12 mouse cellular contexts compared by ENCODE assay signal in genomic region chr11:86963027-86963426, GRCm38 (mm10). TPM values are rescaled to one million over a fixed set of nuclear protein-coding genes. Genes with fewer than 3 reads are reported as not detected.
A peak's percentile ranks its signal among the peaks of the same experiment; 100 is the strongest.
DNase-seq lines count a peak whose midpoint lies in the region; ATAC-seq and TF ChIP-seq lines count a peak whose summit lies in the region.
"Had no signal": no experiment of that assay in that cellular context is flagged by ENCODE, and none has a peak within 500 bp of the region (broad histone marks: within the 10 kb centered on the region; RNA-seq: fewer than 3 reads in every experiment).

No protein-coding gene starts in this region.

- peaks cover 67% of the 10 kb centered on the region for H3K4me1 ChIP-seq in liver, embryonic 13.5 days (replicated peaks)
- H3K4me1 ChIP-seq in heart, embryonic 14.5 days (ENCODE audit: control insufficient read depth in 2 of 2, insufficient read depth in 2 of 2, low read length in 2 of 2): peaks cover 56 to 85% of the 10 kb centered on the region in 2 experiments
- peaks cover 39% of the 10 kb centered on the region for H3K4me1 ChIP-seq in olfactory bulb, adult 2 months (ENCODE audit: control insufficient read depth, insufficient read depth, low read length)

- no peaks in the 10 kb centered on the region for H3K36me3 ChIP-seq in liver, embryonic 13.5 days
- H3K36me3 ChIP-seq in heart, embryonic 14.5 days (ENCODE audit: control insufficient read depth, insufficient read depth, low read length): peaks cover 19% of the 10 kb centered on the region
- H3K36me3 ChIP-seq: forebrain, embryonic 15.5 days had no signal

- no peak overlapping the region for H3K9ac ChIP-seq in liver, embryonic 13.5 days
- 0 out of 2 replicates have a peak overlapping the region, but pooled peaks have one; percentile 6 for H3K9ac ChIP-seq in heart, embryonic 14.5 days (ENCODE audit: low read length)
- H3K9ac ChIP-seq: forebrain, embryonic 15.5 days had no signal

- no peaks in the 10 kb centered on the region for H3K9me3 ChIP-seq in liver, embryonic 13.5 days (replicated peaks)
- no peaks in the 10 kb centered on the region for H3K9me3 ChIP-seq in heart, embryonic 14.5 days (ENCODE audit: control insufficient read depth, low read length)
- H3K9me3 ChIP-seq: forebrain, embryonic 15.5 days had no signal

- no peak for TF ChIP-seq POLR2A in olfactory bulb, adult 2 months (IDR thresholded peaks at IDR 0.05; ENCODE audit: insufficient read depth, low read depth, low read length)

- no peak overlapping the region for H3K4me3 ChIP-seq in liver, embryonic 13.5 days (replicated peaks)
- H3K4me3 ChIP-seq in heart, embryonic 14.5 days (ENCODE audit: control insufficient read depth in 1 of 2, insufficient read depth in 1 of 2, low read depth in 1 of 2, low read length in 2 of 2): no peak overlapping the region
- no peak overlapping the region for H3K4me3 ChIP-seq in olfactory bulb, adult 2 months (ENCODE audit: insufficient read depth, low read depth, low read length)
- H3K4me3 ChIP-seq: forebrain, embryonic 15.5 days had no signal

- no peaks in the 10 kb centered on the region for H3K27me3 ChIP-seq in liver, embryonic 13.5 days
- H3K27me3 ChIP-seq in heart, embryonic 14.5 days (ENCODE audit: control insufficient read depth, insufficient read depth, low read length): no peaks in the 10 kb centered on the region
- H3K27me3 ChIP-seq: forebrain, embryonic 15.5 days had no signal

- peak; percentile 65 to 72 for DNase-seq in cerebellum, postnatal 10 days
- no peak for DNase-seq in cerebellum, adult 11-12 months
- no peak for DNase-seq in liver, embryonic 13.5 days
- DNase-seq in liver: no peak
- DNase-seq in natural killer cell, adult 2 months (ENCODE audit: low spot score in 2 of 2): no peak
- DNase-seq in spleen, adult 18-20 months: no peak
- DNase-seq: kidney, postnatal 4 days; midbrain, embryonic 14.5 days; thymus, postnatal 14 days had no signal

- no peak overlapping the region for H3K4me2 ChIP-seq in liver, embryonic 13.5 days
- peak overlapping the region; percentile 37 for H3K4me2 ChIP-seq in heart, embryonic 14.5 days (ENCODE audit: low read length)
- H3K4me2 ChIP-seq: forebrain, embryonic 15.5 days had no signal

- WGBS in liver, embryonic 13.5 days (ENCODE audit: insufficient replicate concordance): 10% methylated on average over 1 of the region's 1 CpGs
- 0% methylated on average over 1 of the region's 1 CpGs for WGBS in heart, embryonic 14.5 days
- 79% methylated on average over 1 of the region's 1 CpGs for WGBS in olfactory bulb, adult 2 months

- no peak for TF ChIP-seq CTCF in olfactory bulb, adult 2 months (IDR thresholded peaks at IDR 0.05; ENCODE audit: insufficient read depth, low read depth, low read length)

- ATAC-seq in liver, embryonic 13.5 days (ENCODE audit: low read depth): 0 out of 2 replicates have a peak, but pooled peaks have one; percentile 10
- no peak for ATAC-seq in heart, embryonic 14.5 days (ENCODE audit: insufficient number of reproducible peaks, insufficient read depth, low FRiP score, low read depth)
- ATAC-seq: forebrain, embryonic 15.5 days had no signal

- peak overlapping the region; percentile 70 for H3K27ac ChIP-seq in liver, embryonic 13.5 days
- H3K27ac ChIP-seq in heart, embryonic 14.5 days (replicated peaks in 1 of 2; ENCODE audit: control insufficient read depth in 1 of 2, insufficient read depth in 1 of 2, low read depth in 2 of 2, low read length in 2 of 2): peak overlapping the region; percentile 83 to 94
- peak overlapping the region; percentile 75 for H3K27ac ChIP-seq in olfactory bulb, adult 2 months (ENCODE audit: insufficient read depth, low read depth, low read length)
- H3K27ac ChIP-seq: forebrain, embryonic 15.5 days had no signal

RNA-seq across cellular contexts. Expression of gene Ypel2, which starts 30.5 kb away (rescaled TPM):
- polyA plus RNA-seq in liver, embryonic 13.5 days (2015; fragmentation: Nextera tagmentation; extraction: Ambion mirVana): 1.2 and 1.5 TPM in 2 replicates
- 22.8 and 23.5 TPM in 2 replicates for polyA plus RNA-seq in heart, embryonic 14.5 days (2014; fragmentation: Nextera tagmentation; extraction: Ambion mirVana)
- not detected in 2 replicates for polyA plus RNA-seq in olfactory bulb, adult 2 months (2012; ENCODE audit: insufficient read depth, insufficient read length, low replicate concordance, missing spikeins)

Comparison
In these comparisons a context has a peak if more than half of its experiments do, and no peak if none do; other contexts are left out.
1. DNase-seq: peak in cerebellum, postnatal 10 days (2 of 2); none in cerebellum, adult 11-12 months (single experiment), liver, embryonic 13.5 days (single experiment), liver (single experiment), natural killer cell, adult 2 months (0 of 2) and spleen, adult 18-20 months (0 of 2).
2. Peak in every context shown above with its lines, with median percentiles within 50 percentile points of each other: H3K27ac ChIP-seq.